Mouse (Mus musculus): ENCODE data around the gene Cdhr1. TPM values are rescaled to one million over a fixed set of nuclear protein-coding genes. Genes with fewer than 3 reads are reported as not detected.
"Not testable (repeated sequence)": the region's sequence is repeated elsewhere in the genome, so short reads cannot be mapped to it uniquely, and the experiment has no call there.

Gene Cdhr1
- 10 to 100 TPM; 11.2 to 17.0 TPM for total RNA-seq (2021)

- peak; percentile 19 to 25 for DNase-seq (ENCODE audit: low spot score in 2 of 2)
Measured at GRCm38 (mm10) chr14:37097956-37098530, at the start of gene Cdhr1. Gene Cdhr1, minus strand, starts transcription at chr14:37098347.

GRCm38 (mm10) chr14:37139051-37139710, 41.0 kb upstream of the Cdhr1 start:
- no peak for DNase-seq (ENCODE audit: low spot score in 2 of 2)
- intact Hi-C loops (cut with DNase I), result no loop called here

More at GRCm38 (mm10) chr14:37097956-37098530, at the start of gene Cdhr1:
- intact Hi-C loops (cut with DNase I), result no loop called here

GRCm38 (mm10) chr14:37137596-37137995, 39.4 kb upstream of the Cdhr1 start:
- DNase-seq (ENCODE audit: low spot score in 2 of 2); intact Hi-C loops (cut with DNase I): not testable (repeated sequence)

- intact Hi-C loops (cut with DNase I), result no loop called here
- DNase-seq (ENCODE audit: low spot score in 2 of 2), result no peak
Measured at GRCm38 (mm10) chr14:37136110-37136509, 38.0 kb upstream of the Cdhr1 start.

- intact Hi-C loops (cut with DNase I), result no loop called here
- no peak for DNase-seq (ENCODE audit: low spot score in 2 of 2)
Measured at GRCm38 (mm10) chr14:37135671-37136070, 37.5 kb upstream of the Cdhr1 start.

- DNase-seq (ENCODE audit: low spot score in 2 of 2), result peak; percentile 97 to 98
- intact Hi-C loops (cut with DNase I), result no loop called here
Measured at GRCm38 (mm10) chr14:37135127-37135593, 37.0 kb upstream of the Cdhr1 start, which contains the start of gene Ghitm. Gene Ghitm, minus strand, starts transcription at chr14:37135272.

- intact Hi-C loops (cut with DNase I), result no loop called here
- no peak for DNase-seq (ENCODE audit: low spot score in 2 of 2)
Measured at GRCm38 (mm10) chr14:37134304-37135126, 36.4 kb upstream of the Cdhr1 start.

- intact Hi-C loops (cut with DNase I), result loop anchor here (5.0 kb wide), 1 partner anchor 260 kb away; no protein-coding TSS in a partner anchor
- DNase-seq (ENCODE audit: low spot score in 2 of 2), result no peak
Measured at GRCm38 (mm10) chr14:37127652-37128051, 29.5 kb upstream of the Cdhr1 start.

- intact Hi-C loops (cut with DNase I), result no loop called here
- DNase-seq (ENCODE audit: low spot score in 2 of 2), result no peak
Measured at GRCm38 (mm10) chr14:37119233-37119632, 21.1 kb upstream of the Cdhr1 start.

GRCm38 (mm10) chr14:37113922-37114321, 15.8 kb upstream of the Cdhr1 start, which contains the start of gene 2610528A11Rik:
Gene 2610528A11Rik, minus strand, starts transcription at chr14:37114022.
- intact Hi-C loops (cut with DNase I), result no loop called here
- DNase-seq (ENCODE audit: low spot score in 2 of 2), result no peak

- no peak for DNase-seq (ENCODE audit: low spot score in 2 of 2)
- intact Hi-C loops (cut with DNase I), result no loop called here
Measured at GRCm38 (mm10) chr14:37112931-37113330, 14.8 kb upstream of the Cdhr1 start.

- DNase-seq (ENCODE audit: low spot score in 2 of 2), result no peak
- intact Hi-C loops (cut with DNase I), result no loop called here
Measured at GRCm38 (mm10) chr14:37111371-37111770, 13.2 kb upstream of the Cdhr1 start.

GRCm38 (mm10) chr14:37110456-37110855, 12.3 kb upstream of the Cdhr1 start:
- no peak for DNase-seq (ENCODE audit: low spot score in 2 of 2)
- intact Hi-C loops (cut with DNase I), result no loop called here

- intact Hi-C loops (cut with DNase I), result no loop called here
- DNase-seq (ENCODE audit: low spot score in 2 of 2), result no peak
Measured at GRCm38 (mm10) chr14:37109975-37110374, 11.8 kb upstream of the Cdhr1 start.

- intact Hi-C loops (cut with DNase I), result no loop called here
- no peak for DNase-seq (ENCODE audit: low spot score in 2 of 2)
Measured at GRCm38 (mm10) chr14:37109460-37109859, 11.3 kb upstream of the Cdhr1 start.

- intact Hi-C loops (cut with DNase I), result no loop called here
- DNase-seq (ENCODE audit: low spot score in 2 of 2), result no peak
Measured at GRCm38 (mm10) chr14:37105846-37106245, 7.7 kb upstream of the Cdhr1 start.

GRCm38 (mm10) chr14:37104747-37105146, 6.6 kb upstream of the Cdhr1 start:
- intact Hi-C loops (cut with DNase I), result no loop called here

GRCm38 (mm10) chr14:37102484-37102883, 4.3 kb upstream of the Cdhr1 start:
- intact Hi-C loops (cut with DNase I), result no loop called here
- no peak for DNase-seq (ENCODE audit: low spot score in 2 of 2)

More at GRCm38 (mm10) chr14:37104747-37105146, 6.6 kb upstream of the Cdhr1 start:
- no peak for DNase-seq (ENCODE audit: low spot score in 2 of 2)

GRCm38 (mm10) chr14:37101531-37101930, 3.4 kb upstream of the Cdhr1 start:
- DNase-seq (ENCODE audit: low spot score in 2 of 2), result no peak
- intact Hi-C loops (cut with DNase I), result no loop called here

GRCm38 (mm10) chr14:37095556-37095955, 2.6 kb downstream of the Cdhr1 start:
- no peak for DNase-seq (ENCODE audit: low spot score in 2 of 2)
- intact Hi-C loops (cut with DNase I), result no loop called here
